Mouse (Mus musculus) liver, postnatal 0 days (tissue): ENCODE data around the gene Timm44.

ENCODE experiments used
- CTCF ChIP-seq: sonication (generic); IDR thresholded peaks from 2 replicates; pipeline ENCODE4 v1.5.1; 2016; ENCODE audit warnings: antibody characterized with exemption, low read depth
- EP300 ChIP-seq: IDR thresholded peaks from 2 replicates; pipeline ENCODE4 v1.6.1; 2016; ENCODE audit warnings: antibody characterized with exemption, low read depth, mild to moderate bottlenecking

DNA sequence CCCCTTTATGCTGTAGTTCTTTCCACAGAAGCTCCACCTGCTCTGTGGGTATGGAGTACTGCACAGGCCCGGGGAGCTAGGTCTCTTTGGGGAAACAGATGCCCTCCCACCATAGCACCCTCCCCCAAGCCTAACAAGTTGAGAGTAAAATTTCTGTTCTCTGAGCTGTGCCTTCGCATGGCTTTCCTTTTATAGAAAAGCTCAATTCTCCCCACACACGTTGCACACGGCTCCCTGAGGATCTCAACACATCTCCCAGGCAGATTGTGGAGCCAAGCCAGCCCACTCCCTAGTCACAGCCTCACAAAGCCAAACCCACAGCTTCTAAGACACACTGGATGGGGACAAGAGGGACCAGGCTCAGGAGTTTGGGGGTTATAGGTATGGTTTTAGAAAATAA, 18.8 kb downstream of the Timm44 start:
- TF ChIP-seq CTCF (no peak), EP300 (no peak)
